Mouse (Mus musculus) gastrocnemius, postnatal 10 days (tissue): ENCODE measurements at regions not wholly inside any gene's neighbourhood (a gene's known extent, or its start where the extent isn't known, plus 50 kb on each side); places are given as distances from the start of the nearest gene placed in this dataset.
"Not testable (repeated sequence)": the region's sequence is repeated elsewhere in the genome, so short reads cannot be mapped to it uniquely, and the experiment has no call there.

ENCODE experiments used
- DNase-seq: peaks from one replicate; pipeline ENCODE4 v3.0.0; 2021; ENCODE audit warnings: mixed read lengths

GRCm38 (mm10) chr5:74825517-74826254 is 123.0 kb upstream of the Lnx1 start:
- no peak for DNase-seq

DNA sequence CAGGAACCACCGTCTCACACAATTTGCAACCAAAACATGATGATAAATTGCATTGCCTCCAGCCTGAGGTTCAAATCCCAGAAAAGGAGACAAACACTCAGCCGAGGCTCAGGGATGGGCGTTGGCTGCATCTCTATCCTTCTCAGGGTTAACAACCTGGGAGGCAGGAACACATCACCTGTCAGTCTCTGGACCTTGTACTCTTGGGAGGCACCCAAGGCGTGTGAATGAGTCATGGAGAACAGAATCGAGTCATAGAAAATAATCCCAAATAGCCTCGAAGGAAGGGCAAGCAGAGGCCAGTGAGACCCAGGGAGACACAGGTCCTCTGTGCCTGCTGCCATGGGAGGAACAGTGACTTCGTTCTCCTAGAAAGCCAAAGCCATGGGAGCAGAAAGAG is 121.0 kb upstream of the Lnx1 start:
- DNase-seq: no peak

DNA sequence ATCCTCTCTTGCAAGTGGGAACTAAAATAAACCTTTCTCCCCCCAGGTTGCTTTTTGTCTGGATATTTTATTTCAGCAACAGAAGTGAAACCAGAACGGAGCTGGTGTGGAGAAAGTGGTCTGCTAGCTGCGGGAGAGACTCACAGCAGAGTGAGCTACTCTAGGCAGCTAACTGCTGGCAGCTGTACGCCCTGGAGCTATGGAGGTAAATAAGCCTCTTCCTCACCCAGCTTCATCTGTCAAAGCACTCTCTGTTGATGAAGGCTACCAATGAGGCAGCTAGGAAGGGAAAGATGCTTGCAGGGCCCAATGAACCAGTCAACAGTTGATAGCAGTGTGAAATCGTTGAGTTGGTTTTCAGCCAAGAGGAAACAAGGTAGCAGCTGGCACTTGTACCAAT is 119.3 kb upstream of the Lnx1 start:
- no peak for DNase-seq

DNA sequence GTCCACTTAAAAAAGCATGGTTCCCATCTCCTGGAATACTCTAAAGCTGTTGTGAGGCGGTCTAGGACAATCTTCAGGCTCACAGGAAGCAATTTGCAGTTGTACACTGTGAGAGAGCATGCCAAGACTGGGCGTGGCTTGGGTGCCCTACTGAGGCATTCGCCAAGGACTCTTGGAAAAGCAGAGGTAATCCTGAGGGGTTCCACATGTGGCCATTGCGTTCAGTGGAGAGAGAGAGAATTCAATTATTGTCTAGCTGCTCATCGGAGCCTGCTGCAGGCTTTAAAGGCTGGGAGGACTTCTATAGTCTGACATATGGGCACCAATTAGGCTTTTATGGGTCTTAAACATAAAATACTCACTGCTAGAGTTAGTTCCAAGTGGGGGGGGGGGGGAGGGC is 113.8 kb upstream of the Lnx1 start:
- peak; percentile 24 for DNase-seq

DNA sequence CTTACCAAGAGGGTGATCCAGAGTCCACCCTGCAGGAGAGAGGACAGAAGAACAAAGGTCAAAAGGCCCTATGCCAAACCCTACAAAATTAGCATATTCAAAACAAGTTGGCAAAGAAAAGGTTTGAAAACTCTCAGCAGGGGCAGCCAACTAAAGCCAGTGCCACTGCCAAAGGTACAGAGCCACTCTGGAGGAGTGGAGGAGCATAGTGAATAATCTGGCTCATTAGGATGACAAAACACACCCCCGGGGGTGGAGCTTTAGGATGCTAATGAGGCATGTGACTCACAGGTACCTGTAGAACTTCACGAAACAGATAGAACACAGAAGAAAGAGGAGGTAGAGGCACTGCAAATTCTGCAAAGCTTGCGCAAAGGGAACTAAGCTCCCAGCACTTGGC is 110.7 kb upstream of the Lnx1 start:
- DNase-seq: no peak

- no peak for DNase-seq
Measured at GRCm38 (mm10) chr5:74811046-74811445, 108.3 kb upstream of the Lnx1 start.

DNA sequence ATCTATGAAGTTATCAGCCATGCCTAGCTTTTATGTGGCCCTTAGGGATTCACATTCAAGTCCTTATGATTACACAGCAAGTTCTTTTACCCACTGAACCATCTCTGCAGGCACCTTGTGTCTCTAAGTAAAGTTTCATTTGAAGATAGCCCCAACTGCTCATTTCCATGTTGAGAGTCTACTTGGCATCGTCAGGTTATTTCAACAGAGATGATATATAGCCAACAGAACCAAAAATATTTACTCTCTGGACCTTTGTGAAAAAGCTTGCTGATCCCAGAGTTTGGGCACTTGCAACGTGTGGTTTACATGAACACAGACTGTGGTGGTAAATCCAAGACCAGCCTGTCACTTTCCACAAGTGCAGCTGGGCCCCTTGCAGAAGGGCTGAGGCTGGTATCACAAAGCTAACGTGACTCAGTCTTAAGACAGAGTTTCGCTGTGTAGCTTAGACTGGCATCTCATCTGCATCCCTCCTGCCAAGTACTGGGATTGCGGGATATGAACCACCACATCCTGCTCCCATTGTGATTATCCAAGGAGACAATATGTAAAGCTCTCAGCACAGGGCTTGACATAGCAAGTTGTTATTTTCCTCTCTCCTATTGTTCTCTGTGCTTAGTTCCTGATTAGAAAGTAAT is 105.0 kb upstream of the Lnx1 start:
- DNase-seq: no peak

DNA sequence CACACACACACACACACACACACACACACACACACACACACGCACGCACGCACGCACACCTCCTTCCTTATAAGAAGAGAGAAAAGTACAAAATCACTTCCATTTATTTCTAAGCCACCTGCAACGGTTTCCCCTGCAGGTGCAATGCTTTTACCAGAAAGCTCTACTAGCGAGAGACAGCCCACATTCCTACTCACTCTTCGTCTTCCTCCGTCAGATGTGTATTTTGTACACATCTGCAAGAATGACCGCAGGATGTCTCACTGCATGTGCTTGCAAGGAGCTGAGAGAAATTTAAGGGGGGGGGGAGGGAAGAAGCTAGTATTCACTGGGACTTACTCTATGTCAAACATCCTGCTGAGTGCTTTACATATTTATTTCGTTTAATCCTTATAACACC is 99.2 kb upstream of the Lnx1 start:
- no peak for DNase-seq

- DNase-seq: no peak
Measured at GRCm38 (mm10) chr5:74800351-74800750, 97.6 kb upstream of the Lnx1 start.

GRCm38 (mm10) chr5:74796421-74797067 is 93.8 kb upstream of the Lnx1 start:
- DNase-seq: peak; percentile 57

DNA sequence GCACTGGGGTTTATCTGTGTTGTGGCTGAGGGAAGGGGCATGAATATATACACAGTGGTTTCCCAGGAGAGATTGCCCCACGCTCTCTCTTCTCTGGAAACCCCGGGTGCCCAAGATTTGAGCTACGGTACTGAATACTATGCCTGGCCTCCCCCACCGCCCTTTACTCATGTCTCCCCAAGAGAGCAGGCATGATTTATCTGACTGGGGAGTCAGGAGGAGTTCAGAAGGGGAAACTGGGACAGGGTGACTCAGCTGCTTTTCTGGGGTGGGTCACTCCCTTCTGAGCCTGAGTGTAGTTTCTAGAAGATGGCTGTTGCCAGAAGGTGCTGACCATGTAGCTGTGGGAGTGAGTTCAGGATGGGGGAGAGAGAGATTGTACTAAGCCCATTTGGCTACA is 92.0 kb upstream of the Lnx1 start:
- DNase-seq: no peak

DNA sequence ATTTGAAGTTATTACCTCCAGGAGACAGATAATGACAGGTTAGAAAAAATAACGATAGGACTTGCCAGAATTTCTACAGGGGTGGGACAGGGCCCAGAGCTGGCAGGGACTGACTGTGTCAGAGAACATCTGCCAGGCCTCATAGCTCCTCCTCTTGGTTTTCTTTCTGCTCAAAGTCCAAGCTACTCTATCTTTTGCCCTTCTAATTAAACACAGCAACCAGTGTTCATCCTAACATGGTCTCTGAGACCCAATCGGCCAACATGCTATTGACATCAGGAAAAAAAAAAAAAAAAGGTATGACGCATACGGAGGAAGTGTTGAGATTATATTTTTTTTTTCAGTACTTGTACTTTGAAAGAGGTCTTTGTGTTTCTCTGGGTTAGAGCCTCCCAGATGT is 90.7 kb upstream of the Lnx1 start:
- DNase-seq: no peak

GRCm38 (mm10) chr5:74792936-74793335 is 90.2 kb upstream of the Lnx1 start:
- no peak for DNase-seq

DNA sequence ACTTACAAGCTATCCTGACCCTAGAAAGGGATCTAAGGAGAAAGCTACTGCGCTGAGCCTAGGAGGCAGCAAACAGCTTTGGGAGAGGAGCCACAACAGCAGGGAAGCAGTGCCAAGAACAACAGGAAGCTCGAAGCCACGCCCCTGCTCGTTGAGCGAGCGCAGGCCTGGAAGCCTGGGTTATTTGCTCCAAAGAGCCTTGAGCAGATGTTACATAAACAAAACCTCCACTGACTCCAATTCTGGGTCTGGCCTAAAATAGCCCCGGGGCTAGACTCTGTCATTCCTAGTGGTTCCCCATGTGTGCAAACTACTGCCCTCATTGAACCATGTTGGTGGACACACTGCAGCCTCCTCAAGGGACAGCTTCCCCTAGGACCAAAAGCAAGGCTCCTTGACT is 89.6 kb upstream of the Lnx1 start:
- peak; percentile 77 for DNase-seq

- DNase-seq: not testable (repeated sequence)
Measured at GRCm38 (mm10) chr5:74790501-74790900, 87.8 kb upstream of the Lnx1 start.

- peak; percentile 26 for DNase-seq
Measured at GRCm38 (mm10) chr5:74783906-74784305, 81.2 kb upstream of the Lnx1 start.

GRCm38 (mm10) chr5:74778076-74778465 is 75.4 kb upstream of the Lnx1 start:
- DNase-seq: no peak

- DNase-seq: no peak
Measured at GRCm38 (mm10) chr5:74777381-74778075, 74.8 kb upstream of the Lnx1 start.

GRCm38 (mm10) chr5:74776081-74776480 is 73.4 kb upstream of the Lnx1 start:
- DNase-seq: no peak

DNA sequence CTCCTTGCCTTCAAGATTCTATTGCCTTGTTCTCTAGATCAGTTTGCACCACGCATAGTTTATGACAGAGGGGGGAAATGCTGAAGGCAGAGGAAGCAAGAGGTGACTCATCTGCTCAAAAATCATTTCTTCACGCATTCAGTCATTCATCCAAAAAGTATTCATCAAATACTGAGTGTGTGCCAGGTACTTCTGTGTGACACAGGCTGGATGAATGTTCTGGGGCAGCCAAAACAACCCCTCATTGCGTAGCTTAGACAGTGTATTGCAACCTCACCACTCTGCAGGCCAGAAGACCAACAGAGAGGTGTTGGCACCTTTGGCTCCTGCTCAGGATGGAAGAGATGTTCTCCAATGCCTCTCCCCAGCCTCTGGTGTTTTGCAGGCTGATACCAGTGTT is 72.9 kb upstream of the Lnx1 start:
- DNase-seq: no peak

DNA sequence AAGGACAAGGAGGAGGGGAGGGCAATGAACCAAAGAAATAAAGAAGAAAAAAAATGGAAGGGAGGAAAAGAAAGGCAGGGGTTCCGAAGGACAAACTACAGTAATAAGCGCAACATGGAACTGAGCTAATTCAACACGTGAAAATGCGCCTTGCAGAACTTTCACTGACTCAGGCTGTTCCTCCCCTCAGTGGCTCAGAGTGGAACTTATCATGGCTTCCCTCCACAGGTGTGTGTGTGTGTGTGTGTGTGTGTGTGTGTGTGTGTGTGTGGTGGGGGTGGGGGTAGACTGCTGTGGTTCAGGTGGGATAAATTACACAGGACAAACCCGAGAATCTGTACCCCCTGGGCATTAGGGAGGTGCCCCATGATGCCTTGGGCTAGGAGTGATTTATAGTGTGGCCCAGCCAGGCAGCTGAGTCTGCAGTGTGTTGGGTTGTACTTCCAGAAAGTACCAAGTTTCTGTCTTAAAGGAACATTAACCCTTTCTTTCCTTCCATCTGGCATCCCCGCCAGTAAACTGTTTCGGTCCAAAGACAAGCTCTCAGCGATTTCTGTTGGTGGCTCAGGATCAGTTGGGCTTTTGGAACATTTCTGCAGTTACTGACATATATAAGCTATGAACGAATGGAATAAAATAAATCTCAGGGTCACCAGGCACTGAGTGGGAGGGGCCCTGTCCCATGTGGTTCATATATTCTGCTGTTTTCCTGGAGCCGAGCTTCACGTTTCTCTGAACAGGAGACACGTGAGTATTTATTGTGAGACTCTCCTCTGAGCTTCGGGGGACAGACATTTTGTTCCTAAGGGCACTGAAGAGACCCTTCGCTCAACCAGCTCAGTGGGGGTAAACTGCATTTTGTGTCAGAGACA is 71.1 kb upstream of the Lnx1 start:
- DNase-seq: no peak

DNA sequence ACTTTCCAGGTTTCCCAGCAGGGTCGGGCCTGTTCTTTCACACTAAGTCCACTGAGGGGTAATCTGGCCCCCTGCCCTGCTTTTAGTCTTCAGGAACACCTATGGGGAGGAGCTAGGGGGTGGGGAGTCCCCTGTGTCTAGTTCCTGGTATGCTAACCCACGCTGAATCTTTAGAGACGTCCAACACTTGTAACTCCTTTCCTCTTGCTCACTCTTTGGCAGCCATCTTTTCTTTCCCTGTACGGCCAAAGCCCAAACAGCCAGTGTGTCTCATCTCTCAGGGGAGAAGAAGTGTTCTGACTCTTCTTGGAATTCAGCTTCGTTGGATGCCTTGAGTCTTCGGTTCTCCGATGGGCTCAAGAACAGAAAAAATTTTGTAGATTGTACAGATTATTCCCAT is 68.4 kb upstream of the Lnx1 start:
- DNase-seq: no peak
